Mouse (Mus musculus) midbrain, embryonic 16.5 days (tissue): ENCODE results near the gene Efna3. TPM values are rescaled to one million over a fixed set of nuclear protein-coding genes. Genes with fewer than 3 reads are reported as not detected.
A peak's percentile ranks its signal among the peaks of the same experiment; 100 is the strongest.

ENCODE experiments used
- ATAC-seq: fragments of 200-750 bp; cut with Nextera tagmentation; 2 replicates; pipeline ENCODE4 v1.8.0; 2017; ENCODE audit warnings: moderate TSS enrichment
- H3K27ac ChIP-seq: fragments of 300-500 bp; sonication (generic); 2 replicates; pipeline ENCODE4 v1.5.1; 2014; ENCODE audit warnings: mild to moderate bottlenecking, low read length, mixed read lengths
- H3K27me3 ChIP-seq: fragments of 300-500 bp; sonication (generic); 2 replicates; pipeline ENCODE4 v1.6.1; 2014; ENCODE audit warnings: low read depth, low read length, mixed read lengths; ENCODE audit not compliant: control insufficient read depth, insufficient read depth
- H3K36me3 ChIP-seq: fragments of 300-500 bp; sonication (generic); 2 replicates; pipeline ENCODE4 v1.6.1; 2014; ENCODE audit warnings: mild to moderate bottlenecking, low read length, moderate library complexity, mixed read lengths; ENCODE audit not compliant: control insufficient read depth, insufficient read depth
- H3K4me1 ChIP-seq: fragments of 300-500 bp; sonication (generic); 2 replicates; pipeline ENCODE4 v1.6.1; 2014; ENCODE audit warnings: mild to moderate bottlenecking, low read length, mixed read lengths; ENCODE audit not compliant: control insufficient read depth, insufficient read depth
- H3K4me2 ChIP-seq: fragments of 300-500 bp; sonication (generic); 2 replicates; pipeline ENCODE4 v1.6.1; 2014; ENCODE audit warnings: mild to moderate bottlenecking, low read length, mixed read lengths
- H3K4me3 ChIP-seq: fragments of 300-500 bp; sonication (generic); 2 replicates; pipeline ENCODE4 v1.5.1; 2014; ENCODE audit warnings: low read depth, mild to moderate bottlenecking, low read length, moderate library complexity, mixed read lengths
- H3K9ac ChIP-seq: fragments of 300-500 bp; sonication (generic); 2 replicates; pipeline ENCODE4 v1.6.1; 2014; ENCODE audit warnings: low read depth, low read length, mixed read lengths
- H3K9me3 ChIP-seq: fragments of 300-500 bp; sonication (generic); replicated peaks from 2 replicates; pipeline ENCODE4 v1.6.1; 2014; ENCODE audit warnings: mild to moderate bottlenecking, low read length, mixed read lengths; ENCODE audit not compliant: control insufficient read depth, poor library complexity, severe bottlenecking
- WGBS: fragments of 180-500 bp; shearing (Covaris S2); extraction: QIAGEN DNeasy Blood & Tissue Kit; methylation state at CpG from one replicate; pipeline ENCODE4 v1.1.7; 2014; 5-methylcytosine and 5-hydroxymethylcytosine counted together
- polyA plus RNA-seq: library from polyadenylated mRNA; unstranded; fragments of >200 nt; fragmentation: Nextera tagmentation; extraction: Ambion mirVana; gene quantifications from 2 replicates; pipeline ENCODE4 v1.2.1, GENCODE M21; 2015

Gene Efna3
- polyA plus RNA-seq, 1 experiment from 2014 or later, result 59.0 TPM

DNA sequence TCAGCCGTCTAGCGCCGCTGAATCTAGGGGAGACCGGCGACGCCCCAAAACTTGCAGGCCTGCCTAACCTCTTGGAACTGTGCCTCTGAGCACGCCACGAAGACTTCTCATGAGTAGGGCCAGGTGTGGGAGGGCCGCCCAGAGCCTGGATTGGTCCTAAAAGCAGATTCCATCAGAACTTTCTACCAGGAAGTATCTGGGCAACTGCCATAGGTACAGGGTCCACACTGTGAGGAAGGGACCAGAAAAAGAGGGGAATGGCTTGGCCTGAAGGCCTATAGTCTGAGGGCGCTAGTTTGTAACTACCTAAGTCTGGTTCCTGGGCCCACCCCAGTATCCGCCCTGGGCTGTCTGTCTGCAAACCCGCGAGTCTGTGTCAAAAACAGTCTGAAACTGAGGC, 8.8 kb upstream of the Efna3 start:
- Histone ChIP-seq H3K4me3 (no peak overlapping the region), H3K9ac (no peak overlapping the region), H3K9me3 (no peaks in the 10 kb centered on the region), H3K4me1 (peaks cover 16% of the 10 kb centered on the region), H3K27ac (no peak overlapping the region), H3K4me2 (no peak overlapping the region), H3K27me3 (no peaks in the 10 kb centered on the region), H3K36me3 (no peaks in the 10 kb centered on the region)
- WGBS, result 67% methylated on average over 13 of the region's 13 CpGs
- ATAC-seq, result no peak

DNA sequence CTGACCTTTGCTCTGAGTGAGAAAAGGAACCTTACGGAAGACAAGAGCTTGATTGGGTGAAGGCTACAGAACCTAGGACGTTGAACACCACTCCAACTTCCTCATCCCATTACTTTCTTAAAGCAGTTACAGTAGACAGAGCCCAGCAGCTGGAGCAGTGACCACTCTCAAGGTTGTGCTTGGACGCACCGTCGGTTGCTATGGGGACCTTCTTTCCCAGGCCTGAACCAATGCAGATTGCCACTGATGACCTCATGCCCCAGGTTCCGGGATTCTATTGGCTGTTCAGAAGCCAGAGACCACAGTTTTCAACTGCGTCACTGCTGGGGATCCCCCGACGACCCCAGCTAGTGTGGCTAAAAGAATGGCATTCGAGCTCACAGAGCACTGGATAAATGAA, 8.2 kb upstream of the Efna3 start:
- Histone ChIP-seq H3K4me1 (peaks cover 13% of the 10 kb centered on the region), H3K27ac (no peak overlapping the region), H3K9me3 (no peaks in the 10 kb centered on the region), H3K4me3 (no peak overlapping the region), H3K4me2 (no peak overlapping the region), H3K27me3 (no peaks in the 10 kb centered on the region), H3K9ac (no peak overlapping the region), H3K36me3 (no peaks in the 10 kb centered on the region)
- WGBS, result 22% methylated on average over 10 of the region's 10 CpGs
- ATAC-seq, result no peak

- H3K9ac ChIP-seq, result no peak overlapping the region
- H3K9me3 ChIP-seq, result no peaks in the 10 kb centered on the region
- H3K4me3 ChIP-seq, result no peak overlapping the region
- peaks cover 13% of the 10 kb centered on the region for H3K4me1 ChIP-seq
- H3K4me2 ChIP-seq, result no peak overlapping the region
- 41% methylated on average over 3 of the region's 3 CpGs for WGBS
- H3K36me3 ChIP-seq, result no peaks in the 10 kb centered on the region
- ATAC-seq, result no peak
- no peaks in the 10 kb centered on the region for H3K27me3 ChIP-seq
- H3K27ac ChIP-seq, result no peak overlapping the region
These were observed 7.6 kb upstream of the Efna3 start for GRCm38 (mm10) chr3:89330346-89330745.

- no peak overlapping the region for H3K9ac ChIP-seq
- peaks cover 13% of the 10 kb centered on the region for H3K4me1 ChIP-seq
- no peak for ATAC-seq
- H3K4me2 ChIP-seq, result no peak overlapping the region
- H3K27ac ChIP-seq, result no peak overlapping the region
- H3K9me3 ChIP-seq, result no peaks in the 10 kb centered on the region
- no peaks in the 10 kb centered on the region for H3K27me3 ChIP-seq
- 19% methylated on average over 4 of the region's 4 CpGs for WGBS
- no peaks in the 10 kb centered on the region for H3K36me3 ChIP-seq
- H3K4me3 ChIP-seq, result no peak overlapping the region
These were observed 5.9 kb upstream of the Efna3 start for GRCm38 (mm10) chr3:89328623-89329022.

DNA sequence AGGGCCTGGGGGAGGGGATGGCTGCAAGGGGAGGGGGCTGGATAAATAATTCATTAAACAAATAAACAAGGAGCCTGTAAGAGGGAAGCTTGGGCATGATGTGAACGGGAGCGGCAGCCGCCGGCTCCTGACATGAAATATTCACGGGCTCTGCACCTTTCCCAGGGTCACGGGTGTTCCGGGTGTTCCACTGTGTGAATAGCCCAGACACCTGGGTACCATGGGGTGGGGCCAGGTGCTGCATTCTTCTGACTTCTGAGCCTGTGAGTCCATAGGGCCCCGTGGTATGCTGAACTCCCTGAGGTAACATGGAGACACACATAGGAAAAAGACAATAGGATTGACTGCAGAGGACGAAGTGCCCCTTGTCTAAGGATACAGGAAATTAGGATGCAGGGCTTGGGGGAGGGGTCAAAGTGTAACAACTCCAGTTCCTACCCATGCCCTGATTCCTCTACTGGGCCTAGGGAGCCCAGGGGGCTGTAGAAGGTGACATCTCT, 4.7 kb upstream of the Efna3 start:
- H3K27ac ChIP-seq, result no peak overlapping the region
- H3K4me1 ChIP-seq, result peaks cover 7% of the 10 kb centered on the region
- 57% methylated on average over 9 of the region's 9 CpGs for WGBS
- H3K9ac ChIP-seq, result no peak overlapping the region
- no peak for ATAC-seq
- H3K4me2 ChIP-seq, result no peak overlapping the region
- H3K4me3 ChIP-seq, result no peak overlapping the region
- H3K36me3 ChIP-seq, result no peaks in the 10 kb centered on the region
- H3K9me3 ChIP-seq, result no peaks in the 10 kb centered on the region
- no peaks in the 10 kb centered on the region for H3K27me3 ChIP-seq

GRCm38 (mm10) chr3:89325882-89326281, 3.1 kb upstream of the Efna3 start:
- Histone ChIP-seq H3K27ac (no peak overlapping the region), H3K4me1 (peaks cover 3% of the 10 kb centered on the region; the same call in 1 of the 2 replicates), H3K9me3 (no peaks in the 10 kb centered on the region), H3K9ac (no peak overlapping the region), H3K4me3 (no peak overlapping the region), H3K4me2 (no peak overlapping the region), H3K27me3 (no peaks in the 10 kb centered on the region), H3K36me3 (no peaks in the 10 kb centered on the region)
- WGBS, result 92% methylated on average over 8 of the region's 8 CpGs
- no peak for ATAC-seq

DNA sequence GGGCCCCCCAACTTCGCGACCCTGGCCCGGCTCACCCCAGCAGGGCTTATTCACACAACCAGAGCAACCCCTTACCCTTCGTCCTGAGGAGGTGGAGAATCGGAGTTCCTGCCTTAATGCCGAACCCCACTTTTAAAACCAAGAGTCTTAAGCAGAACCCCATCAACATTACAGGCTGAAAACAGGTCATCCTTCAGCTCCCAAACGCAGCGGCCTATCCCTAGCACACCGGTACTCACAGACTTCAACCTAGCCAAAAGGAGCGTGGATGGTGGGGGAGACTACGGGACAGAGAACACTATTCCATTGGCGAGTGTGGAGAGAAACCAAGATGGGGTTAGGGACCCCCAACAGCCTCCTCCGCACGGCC, 649 bp downstream of the Efna3 start:
- peak; percentile 2; the same call in 1 of the 2 replicates for ATAC-seq
- Histone ChIP-seq H3K4me1 (peaks cover 19% of the 10 kb centered on the region), H3K27ac (peak overlapping the region; percentile 92), H3K9me3 (no peaks in the 10 kb centered on the region), H3K4me3 (peak overlapping the region; percentile 76), H3K27me3 (0 out of 2 replicates have a peak, but pooled peaks cover 4% of the 10 kb centered on the region), H3K9ac (peak overlapping the region; percentile 88), H3K36me3 (no peaks in the 10 kb centered on the region), H3K4me2 (peak overlapping the region; percentile 78)
- WGBS, result 2% methylated on average over 14 of the region's 14 CpGs

GRCm38 (mm10) chr3:89321183-89322130, 1.3 kb downstream of the Efna3 start:
- ATAC-seq, result peak; percentile 18
- peak overlapping the region; percentile 78 for H3K4me2 ChIP-seq
- H3K4me3 ChIP-seq, result peak overlapping the region; percentile 76
- peaks cover 25% of the 10 kb centered on the region for H3K4me1 ChIP-seq
- no peaks in the 10 kb centered on the region for H3K36me3 ChIP-seq
- H3K9me3 ChIP-seq, result no peaks in the 10 kb centered on the region
- H3K9ac ChIP-seq, result peak overlapping the region; percentile 88
- under 1% methylated on average over 62 of the region's 66 CpGs for WGBS
- 0 out of 2 replicates have a peak, but pooled peaks cover 4% of the 10 kb centered on the region for H3K27me3 ChIP-seq
- H3K27ac ChIP-seq, result peak overlapping the region; percentile 92

DNA sequence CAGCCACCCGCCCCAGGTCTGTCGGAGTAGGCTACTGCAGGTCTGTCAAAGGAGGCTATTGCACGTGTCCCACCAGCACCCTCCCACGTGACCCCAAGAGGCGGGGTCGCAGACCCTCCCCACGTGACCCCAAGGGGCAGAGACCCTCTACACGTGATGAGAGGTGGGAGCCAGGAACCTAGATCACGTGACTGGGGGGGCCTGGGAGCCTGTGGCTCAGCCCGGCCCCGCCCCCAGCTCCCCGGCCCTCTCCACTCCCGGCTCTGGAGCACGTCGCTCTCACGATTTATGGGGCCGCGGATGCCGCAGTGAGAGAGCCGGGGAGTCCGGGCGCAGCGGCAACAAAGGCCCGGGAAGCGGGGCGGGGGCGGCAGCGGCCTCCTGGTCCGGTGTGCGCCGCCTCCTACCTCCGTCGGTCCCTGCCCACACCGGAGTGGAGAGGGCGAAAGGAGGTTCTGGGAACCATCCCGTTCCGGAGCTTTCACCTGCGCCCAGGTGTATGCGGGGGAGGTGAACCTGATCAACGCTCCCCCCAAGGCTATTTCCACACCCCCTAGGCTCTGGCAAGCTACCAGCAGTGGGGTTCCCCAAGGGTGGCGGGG, 2.1 kb downstream of the Efna3 start:
- WGBS, result 0% methylated on average over 26 of the region's 41 CpGs
- ATAC-seq, result peak; percentile 26; the same call in 1 of the 2 replicates
- H3K4me3 ChIP-seq, result peak overlapping the region; percentile 76
- peaks cover 33% of the 10 kb centered on the region for H3K4me1 ChIP-seq
- H3K27me3 ChIP-seq, result 0 out of 2 replicates have a peak, but pooled peaks cover 4% of the 10 kb centered on the region
- H3K9me3 ChIP-seq, result no peaks in the 10 kb centered on the region
- peak overlapping the region; percentile 78 for H3K4me2 ChIP-seq
- H3K36me3 ChIP-seq, result no peaks in the 10 kb centered on the region
- H3K9ac ChIP-seq, result peak overlapping the region; percentile 88
- H3K27ac ChIP-seq, result peak overlapping the region; percentile 92
